Mouse (Mus musculus) spleen, adult 18-20 months (tissue): ENCODE measurements at regions not wholly inside any gene's neighbourhood (a gene's known extent, or its start where the extent isn't known, plus 50 kb on each side); places are given as distances from the start of the nearest gene placed in this dataset.

Experiments
- DNase-seq, 2 experiments: peaks; one replicate each; pipeline ENCODE4 v3.0.0; 2022; ENCODE audit warnings: mixed read lengths in 2 of 2

DNA sequence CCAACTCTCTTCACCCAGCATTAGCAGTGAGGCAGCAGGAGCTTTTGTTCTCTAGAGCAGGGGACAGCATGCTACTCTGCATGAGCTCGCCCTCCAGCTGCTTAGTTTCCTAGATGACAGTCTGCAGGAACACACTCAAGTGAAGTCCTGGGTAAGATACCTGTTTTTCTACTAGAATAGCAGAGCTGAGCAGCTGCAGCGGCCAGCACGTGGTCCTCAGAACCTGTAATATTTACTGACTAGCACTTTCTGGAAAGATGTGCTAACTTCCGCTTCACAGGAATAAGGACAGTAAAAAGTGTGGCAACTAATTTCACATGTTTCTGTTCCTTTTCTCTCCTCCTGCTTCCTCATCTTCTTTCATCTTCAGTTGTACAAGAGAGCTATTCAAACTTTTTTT, 73.7 kb upstream of the P2ry1 start:
- DNase-seq = no peak

DNA sequence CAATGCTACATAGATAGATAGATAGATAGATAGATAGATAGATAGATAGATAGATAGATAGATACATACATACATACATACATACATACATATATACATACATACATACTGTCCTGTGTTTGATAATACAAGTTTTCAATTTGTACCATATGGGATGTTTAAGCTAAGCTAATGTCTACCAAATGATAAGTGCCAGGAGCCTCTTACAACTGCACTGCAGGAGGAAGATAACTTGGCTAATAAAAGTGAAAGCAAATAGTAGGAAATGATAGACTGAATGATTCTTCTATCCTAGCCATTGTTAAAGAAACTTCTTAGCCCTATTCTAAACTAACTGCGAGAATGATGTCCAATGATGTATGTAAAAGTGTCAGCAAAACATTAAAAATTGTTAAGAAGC, 68.1 kb upstream of the P2ry1 start:
- no peak for DNase-seq

DNA sequence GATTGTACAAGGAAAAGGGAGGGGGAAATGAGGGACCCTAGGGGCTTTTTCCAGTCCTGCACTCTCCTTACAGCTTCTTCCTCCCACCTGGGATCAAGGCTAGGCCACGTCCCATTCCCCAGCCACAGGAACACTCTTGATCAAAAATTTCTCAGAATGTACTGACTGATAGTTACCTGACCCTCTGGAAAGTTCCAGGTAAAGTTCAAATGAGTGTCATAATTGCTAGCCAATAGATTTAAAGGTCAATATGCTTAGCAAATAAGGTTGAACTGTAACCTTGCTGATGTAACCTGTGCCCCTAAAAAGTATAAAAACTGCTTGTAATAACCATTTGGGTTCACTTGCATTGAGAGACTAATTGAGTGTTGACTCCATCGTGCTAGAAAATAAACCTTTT, 61.1 kb upstream of the P2ry1 start:
- no peak for DNase-seq

DNA sequence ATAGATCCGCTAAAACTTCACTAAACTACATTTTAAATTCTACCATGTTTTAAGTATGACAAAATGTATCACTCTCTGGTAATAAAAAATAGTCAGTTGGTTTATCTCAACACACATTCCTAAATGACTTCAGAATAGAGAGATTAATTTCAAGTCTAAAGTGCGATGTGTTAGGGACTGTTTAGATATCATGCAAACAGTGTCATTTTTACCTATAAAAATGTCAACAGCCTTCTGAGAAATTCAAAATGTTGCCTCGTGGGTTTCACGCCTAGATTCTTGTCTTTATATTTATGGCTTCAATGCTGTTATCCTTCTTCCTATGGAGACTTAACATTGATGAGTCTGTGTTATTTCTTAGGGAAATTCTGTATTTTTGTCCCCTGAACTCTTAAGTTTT, 53.7 kb upstream of the P2ry1 start:
- DNase-seq = no peak
